Mouse (Mus musculus) kidney, embryonic 14.5 days (tissue): ENCODE results near the gene Bcl6. TPM values are rescaled to one million over a fixed set of nuclear protein-coding genes. Genes with fewer than 3 reads are reported as not detected.
A peak's percentile ranks its signal among the peaks of the same experiment; 100 is the strongest.

Experiments
- ATAC-seq: fragments of 200-750 bp; cut with Nextera tagmentation; 2 replicates; pipeline ENCODE4 v1.8.0; 2017; ENCODE audit warnings: moderate number of reproducible peaks, mild to moderate bottlenecking, moderate TSS enrichment, moderate library complexity; ENCODE audit not compliant: low FRiP score, low TSS enrichment
- H3K27ac ChIP-seq: fragments of 300-500 bp; sonication (generic); 2 replicates; pipeline ENCODE4 v1.5.1; 2014; ENCODE audit warnings: low read depth, mild to moderate bottlenecking, low read length, moderate library complexity, mixed read lengths
- H3K27me3 ChIP-seq: fragments of 300-500 bp; sonication (generic); 2 replicates; pipeline ENCODE4 v1.6.1; 2014; ENCODE audit warnings: mild to moderate bottlenecking, low read length; ENCODE audit not compliant: control insufficient read depth, insufficient read depth
- H3K36me3 ChIP-seq: fragments of 300-500 bp; sonication (generic); 2 replicates; pipeline ENCODE4 v1.6.1; 2014; ENCODE audit warnings: low read length, mixed read lengths; ENCODE audit not compliant: control insufficient read depth, insufficient read depth
- H3K4me1 ChIP-seq: fragments of 300-500 bp; sonication (generic); 2 replicates; pipeline ENCODE4 v1.6.1; 2014; ENCODE audit warnings: low read length, mixed read lengths; ENCODE audit not compliant: control insufficient read depth, insufficient read depth
- H3K4me2 ChIP-seq: fragments of 300-500 bp; sonication (generic); replicated peaks from 2 replicates; pipeline ENCODE4 v1.6.1; 2014; ENCODE audit warnings: low read depth, mild to moderate bottlenecking, low read length
- H3K4me3 ChIP-seq: fragments of 300-500 bp; sonication (generic); 2 replicates; pipeline ENCODE4 v1.5.1; 2014; ENCODE audit warnings: mild to moderate bottlenecking, low read length
- H3K9ac ChIP-seq: fragments of 300-500 bp; sonication (generic); 2 replicates; pipeline ENCODE4 v1.6.1; 2014; ENCODE audit warnings: low read depth, mild to moderate bottlenecking, low read length, moderate library complexity
- H3K9me3 ChIP-seq: fragments of 300-500 bp; sonication (generic); 2 replicates; pipeline ENCODE4 v1.6.1; 2016; ENCODE audit warnings: low read length; ENCODE audit not compliant: control insufficient read depth
- WGBS: fragments of 180-500 bp; shearing (Covaris S2); extraction: QIAGEN DNeasy Blood & Tissue Kit; methylation state at CpG from one replicate; pipeline ENCODE4 v1.1.7; 2014; 5-methylcytosine and 5-hydroxymethylcytosine counted together
- polyA plus RNA-seq: library from polyadenylated mRNA; unstranded; fragments of >200 nt; fragmentation: Nextera tagmentation; extraction: Ambion mirVana; gene quantifications from 2 replicates; pipeline ENCODE4 v1.2.1, GENCODE M21; 2014

Bcl6 gene
- polyA plus RNA-seq, 1 experiment from 2014 or later: 0.73 TPM

DNA sequence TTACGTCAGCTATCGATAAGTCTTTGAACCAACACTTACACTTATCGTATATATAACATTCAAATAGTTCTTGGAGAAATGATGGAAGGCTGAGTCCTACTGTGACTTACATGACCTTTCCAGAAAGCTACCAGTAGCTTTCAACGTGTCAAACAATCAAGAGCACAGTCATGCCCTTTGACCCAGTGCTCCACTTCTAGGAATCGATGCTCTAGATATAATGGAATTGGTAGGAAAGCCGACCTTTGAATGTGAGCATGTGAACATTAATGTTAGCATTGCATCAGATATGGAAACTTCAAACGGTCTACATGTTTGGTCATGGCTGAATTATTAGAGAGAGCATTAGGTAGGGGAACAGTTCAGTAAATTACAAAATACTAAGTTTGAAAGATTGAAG lies 7.7 kb upstream of the Bcl6 start:
- Histone ChIP-seq H3K4me1 (peaks cover 10% of the 10 kb centered on the region), H3K9me3 (no peaks in the 10 kb centered on the region), H3K9ac (no peak overlapping the region), H3K27ac (no peak overlapping the region), H3K36me3 (no peaks in the 10 kb centered on the region), H3K27me3 (no peaks in the 10 kb centered on the region), H3K4me3 (no peak overlapping the region), H3K4me2 (no peak overlapping the region)
- no peak for ATAC-seq
- WGBS: 80% methylated on average over 7 of the region's 7 CpGs

DNA sequence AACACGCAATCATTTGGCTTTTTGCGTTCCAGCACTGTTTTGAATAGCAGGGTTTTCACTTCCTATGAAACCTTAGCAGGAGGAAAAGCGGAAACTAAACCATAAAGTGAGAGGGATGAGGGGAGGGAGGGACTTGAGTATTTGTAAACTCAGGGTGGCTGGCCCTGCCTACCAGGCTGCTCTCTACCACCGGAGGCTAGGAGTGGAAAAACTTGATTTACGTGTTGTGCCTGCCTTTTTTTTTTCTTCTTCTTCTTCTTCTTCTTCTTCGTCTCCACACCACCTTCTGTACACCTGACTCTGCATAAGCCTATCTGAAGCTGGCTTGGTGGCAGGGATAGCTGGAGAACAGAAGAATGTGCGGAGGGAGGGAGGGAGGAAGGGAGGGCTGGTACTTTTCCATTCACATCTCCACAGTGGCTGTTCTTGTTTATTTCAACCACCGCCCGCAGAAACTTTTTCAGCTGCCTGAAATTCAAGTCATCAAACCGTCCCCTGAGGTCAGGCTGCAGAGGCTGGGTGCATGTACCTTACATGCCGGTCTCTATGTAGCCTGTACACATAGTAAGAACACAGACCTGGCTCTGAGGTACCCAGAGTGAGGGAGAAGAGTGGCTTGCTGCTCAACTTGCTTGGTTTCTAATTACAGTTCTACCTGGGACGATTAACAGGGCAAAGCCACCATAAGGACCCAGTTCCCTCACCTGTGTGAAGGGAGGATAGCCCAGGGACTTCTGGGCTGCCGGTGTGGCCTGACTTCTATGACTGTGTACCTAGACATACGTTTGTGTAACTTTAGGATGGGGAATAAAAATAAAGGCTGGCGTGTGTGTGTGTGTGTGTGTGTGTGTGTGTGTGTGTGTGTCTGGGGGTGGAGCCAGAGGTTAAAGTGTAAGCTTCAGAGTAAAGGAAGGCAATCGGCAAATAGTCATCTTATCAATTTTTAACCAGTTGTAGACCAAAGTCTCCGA lies 5.0 kb upstream of the Bcl6 start:
- peaks cover 13% of the 10 kb centered on the region for H3K4me1 ChIP-seq
- H3K4me3 ChIP-seq: no peak overlapping the region
- H3K27ac ChIP-seq: peak overlapping the region; percentile 69; the same call in 1 of the 2 replicates
- H3K9me3 ChIP-seq: no peaks in the 10 kb centered on the region
- peak overlapping the region; percentile 24 for H3K4me2 ChIP-seq
- no peaks in the 10 kb centered on the region for H3K27me3 ChIP-seq
- 32% methylated on average over 17 of the region's 17 CpGs for WGBS
- ATAC-seq: peak; percentile 55
- H3K36me3 ChIP-seq: no peaks in the 10 kb centered on the region
- H3K9ac ChIP-seq: no peak overlapping the region

DNA sequence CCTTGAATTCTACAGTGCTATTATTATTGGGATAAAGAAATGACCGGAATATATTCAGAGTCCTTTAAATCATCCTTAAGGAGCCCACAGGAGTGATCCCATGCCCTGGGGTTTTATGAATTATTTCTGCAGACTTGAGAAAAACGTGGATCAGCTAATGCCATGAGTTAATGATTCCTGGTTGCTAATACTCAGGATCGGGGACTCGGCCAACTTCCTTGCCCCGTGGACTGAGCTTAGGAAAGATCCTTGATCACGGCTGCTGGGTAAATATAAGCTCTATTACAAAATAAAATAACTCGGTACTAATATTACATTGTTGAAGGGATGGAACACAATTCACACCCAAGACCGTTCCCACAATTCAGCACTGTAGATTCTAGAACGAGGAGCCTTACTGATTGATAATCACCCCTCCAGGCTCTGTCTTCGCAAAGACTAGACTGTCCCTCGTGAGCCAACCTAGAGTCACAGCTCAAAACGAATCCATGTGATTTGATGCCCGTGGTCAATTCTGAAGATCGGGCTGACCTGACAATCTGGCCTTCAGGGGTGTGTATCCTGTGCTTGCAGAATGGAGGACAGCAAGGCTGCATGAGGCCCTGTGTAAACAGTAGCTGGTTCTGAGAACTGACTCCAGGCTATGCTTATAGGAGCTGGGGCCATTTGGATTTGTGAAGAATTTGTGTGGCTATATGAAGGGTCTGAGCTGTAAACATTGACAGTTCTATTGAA lies 3.4 kb upstream of the Bcl6 start:
- Histone ChIP-seq H3K4me1 (peaks cover 13% of the 10 kb centered on the region), H3K9ac (no peak overlapping the region), H3K4me3 (no peak overlapping the region), H3K27ac (no peak overlapping the region), H3K9me3 (no peaks in the 10 kb centered on the region), H3K36me3 (no peaks in the 10 kb centered on the region), H3K4me2 (no peak overlapping the region), H3K27me3 (no peaks in the 10 kb centered on the region)
- WGBS: 83% methylated on average over 14 of the region's 14 CpGs
- ATAC-seq: no peak

DNA sequence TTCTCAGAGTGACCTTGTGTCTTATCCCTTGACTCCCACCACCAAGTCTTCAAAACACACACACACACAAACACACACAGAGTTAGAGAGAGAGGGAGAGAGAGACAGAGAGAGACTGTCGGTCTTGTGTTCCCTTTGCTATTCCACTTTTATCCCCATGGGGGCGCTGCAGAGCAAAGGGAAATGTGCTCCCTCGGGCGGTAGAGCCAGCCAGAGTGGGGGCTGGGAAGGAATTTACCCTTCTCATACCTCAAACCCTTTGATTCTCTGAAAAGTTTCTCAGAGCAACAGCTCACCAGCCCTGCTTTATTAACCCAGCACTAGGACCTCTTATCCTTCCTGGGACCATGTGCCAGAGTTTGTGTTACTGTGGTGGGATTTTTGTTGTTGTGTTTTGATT lies 2.5 kb upstream of the Bcl6 start:
- H3K9ac ChIP-seq: no peak overlapping the region
- H3K9me3 ChIP-seq: no peaks in the 10 kb centered on the region
- ATAC-seq: no peak
- WGBS: 6% methylated on average over 4 of the region's 4 CpGs
- H3K4me1 ChIP-seq: peaks cover 22% of the 10 kb centered on the region
- H3K4me3 ChIP-seq: no peak overlapping the region
- 0 out of 2 replicates have a peak overlapping the region, but pooled peaks have one; percentile 4 for H3K4me2 ChIP-seq
- no peaks in the 10 kb centered on the region for H3K36me3 ChIP-seq
- H3K27ac ChIP-seq: no peak overlapping the region
- H3K27me3 ChIP-seq: no peaks in the 10 kb centered on the region

DNA sequence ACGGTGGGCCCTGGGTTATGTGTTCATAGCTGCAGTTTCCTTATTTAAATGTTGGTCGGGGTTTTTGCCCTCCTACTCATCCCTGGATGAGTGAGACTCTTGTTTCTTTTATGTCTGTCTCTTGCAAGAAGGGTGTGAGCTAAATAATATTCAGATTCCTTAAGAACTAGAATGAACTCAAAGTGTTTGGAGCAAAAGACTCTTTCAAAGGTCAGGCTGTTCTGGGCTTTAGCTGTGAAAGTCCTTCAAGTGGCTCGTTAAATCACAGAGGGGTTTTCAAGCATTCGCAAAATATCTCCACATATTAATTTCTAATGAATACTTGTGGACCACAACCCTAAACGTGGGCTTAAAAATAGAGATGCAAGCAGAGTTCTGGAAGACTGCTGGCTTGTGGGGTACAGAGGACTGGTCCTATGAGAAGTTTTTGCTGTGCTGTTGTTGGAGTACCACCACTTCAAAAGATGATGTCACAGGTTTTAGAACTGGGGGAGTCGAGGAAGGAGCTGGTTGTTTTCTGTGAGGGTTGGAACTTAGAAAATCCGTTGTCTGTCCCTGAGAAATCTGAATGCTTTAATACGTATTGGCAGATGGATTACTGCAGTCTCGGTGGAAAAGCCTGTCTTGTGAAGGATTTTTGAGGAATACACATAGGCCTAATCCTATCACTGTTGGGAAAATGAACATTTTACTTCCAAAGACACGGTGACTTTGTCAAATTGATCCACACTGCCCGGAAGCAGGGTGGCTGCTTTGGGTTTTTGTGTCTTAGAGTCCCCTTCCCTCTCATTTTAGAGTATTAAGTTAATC lies 1.7 kb upstream of the Bcl6 start:
- Histone ChIP-seq H3K4me2 (peak overlapping the region; percentile 94), H3K27me3 (no peaks in the 10 kb centered on the region), H3K9me3 (no peaks in the 10 kb centered on the region), H3K4me3 (peak overlapping the region; percentile 84; the same call in 1 of the 2 replicates), H3K27ac (no peak overlapping the region), H3K4me1 (peaks cover 26% of the 10 kb centered on the region), H3K9ac (0 out of 2 replicates have a peak overlapping the region, but pooled peaks have one; percentile 84), H3K36me3 (no peaks in the 10 kb centered on the region)
- 46% methylated on average over 11 of the region's 11 CpGs for WGBS
- ATAC-seq: no peak

DNA sequence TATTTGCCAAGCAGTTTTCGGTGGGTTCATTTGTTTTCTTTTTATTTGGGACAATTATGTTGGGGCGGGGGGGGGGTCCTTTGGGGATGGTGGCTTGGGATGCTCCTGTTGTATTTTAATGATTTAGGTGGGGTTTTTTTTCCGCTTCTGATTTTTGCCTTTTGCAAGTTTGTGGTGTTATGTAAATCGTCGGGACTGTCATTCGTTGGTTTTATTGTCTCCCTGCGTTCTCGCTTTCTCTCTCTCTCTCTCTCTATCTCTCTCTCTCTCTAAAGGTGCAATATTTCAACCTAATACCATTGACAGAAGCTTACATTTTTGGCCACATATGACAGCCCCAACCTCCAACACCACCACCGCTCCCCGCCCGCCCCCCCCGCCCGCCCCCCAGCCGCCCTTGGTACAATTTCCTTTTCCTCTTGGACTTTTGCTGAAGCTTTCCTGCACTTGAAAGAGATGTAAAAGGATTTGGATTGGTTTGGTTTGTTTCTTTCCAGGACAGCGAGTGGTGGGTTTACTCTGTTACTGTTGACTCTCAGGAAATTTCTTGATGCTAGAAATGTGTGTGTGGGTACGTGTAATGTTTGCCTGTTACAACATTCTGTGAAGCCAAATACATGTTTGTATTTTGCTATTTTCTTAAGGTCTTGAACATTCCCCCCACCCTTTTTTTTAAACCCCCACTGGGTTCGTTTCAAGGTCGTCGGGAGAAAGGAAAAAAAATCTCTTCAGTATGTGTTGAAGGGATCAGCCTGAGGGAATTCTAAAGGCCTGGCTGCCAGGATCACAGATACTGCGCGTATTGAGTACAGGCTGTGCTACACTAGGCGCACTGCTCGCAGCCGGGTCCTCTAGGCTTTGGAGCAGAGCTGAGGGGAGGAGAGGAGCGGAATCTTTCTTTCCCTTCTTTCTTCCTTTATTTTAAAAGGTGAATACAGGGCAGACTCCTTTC lies 833 bp upstream of the Bcl6 start:
- no peaks in the 10 kb centered on the region for H3K36me3 ChIP-seq
- peak overlapping the region; percentile 84 for H3K4me3 ChIP-seq
- ATAC-seq: no peak
- peaks cover 28% of the 10 kb centered on the region for H3K4me1 ChIP-seq
- H3K9me3 ChIP-seq: no peaks in the 10 kb centered on the region
- H3K27me3 ChIP-seq: no peaks in the 10 kb centered on the region
- peak overlapping the region; percentile 84 for H3K9ac ChIP-seq
- WGBS: 5% methylated on average over 25 of the region's 25 CpGs
- peak overlapping the region; percentile 94 for H3K4me2 ChIP-seq
- peak overlapping the region; percentile 99 for H3K27ac ChIP-seq

DNA sequence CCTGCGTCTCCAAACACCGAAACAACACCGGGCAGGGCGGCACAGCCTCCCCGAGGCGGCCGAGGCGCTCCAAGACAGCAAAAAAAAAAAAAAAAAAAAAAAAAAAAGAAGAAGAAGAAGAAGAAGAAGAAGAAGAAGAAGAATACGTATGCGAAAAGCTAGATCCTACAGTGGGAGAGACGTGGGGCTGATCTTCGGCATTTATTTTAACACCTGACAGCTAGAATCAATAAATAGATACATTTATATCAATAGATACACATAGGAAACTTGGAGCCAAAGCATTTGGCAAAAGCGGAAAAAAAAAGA lies 541 bp downstream of the Bcl6 start:
- under 1% methylated on average over 13 of the region's 13 CpGs for WGBS
- no peaks in the 10 kb centered on the region for H3K36me3 ChIP-seq
- ATAC-seq: no peak
- peak overlapping the region; percentile 99 for H3K27ac ChIP-seq
- peaks cover 21% of the 10 kb centered on the region for H3K4me1 ChIP-seq
- H3K9me3 ChIP-seq: no peaks in the 10 kb centered on the region
- H3K9ac ChIP-seq: peak overlapping the region; percentile 84
- peak overlapping the region; percentile 94 for H3K4me2 ChIP-seq
- H3K27me3 ChIP-seq: no peaks in the 10 kb centered on the region
- H3K4me3 ChIP-seq: peak overlapping the region; percentile 84
